Mouse (Mus musculus) midbrain, embryonic 14.5 days (tissue): ENCODE data around the gene Cnih3. TPM values are rescaled to one million over a fixed set of nuclear protein-coding genes. Genes with fewer than 3 reads are reported as not detected.

Source experiments
- ATAC-seq: fragments of 200-750 bp; cut with Nextera tagmentation; 2 replicates; pipeline ENCODE4 v1.8.0; 2017; ENCODE audit warnings: moderate number of reproducible peaks, moderate library complexity; ENCODE audit not compliant: low FRiP score, low TSS enrichment
- DNase-seq: peaks from one replicate; pipeline ENCODE4 v3.0.0-alpha.2; 2015
- H3K27ac ChIP-seq: fragments of 300-500 bp; sonication (generic); replicated peaks from 2 replicates; pipeline ENCODE4 v1.5.1; 2014; ENCODE audit warnings: mild to moderate bottlenecking, low read depth, low read length, moderate library complexity
- H3K27me3 ChIP-seq: fragments of 300-500 bp; sonication (generic); 2 replicates; pipeline ENCODE4 v1.6.1; 2014; ENCODE audit warnings: low read length, control low read depth, mixed read lengths; ENCODE audit not compliant: control insufficient read depth, insufficient read depth
- H3K36me3 ChIP-seq: fragments of 300-500 bp; sonication (generic); 2 replicates; pipeline ENCODE4 v1.6.1; 2014; ENCODE audit warnings: low read length, control low read depth; ENCODE audit not compliant: control insufficient read depth, insufficient read depth
- H3K4me1 ChIP-seq: fragments of 300-500 bp; sonication (generic); 2 replicates; pipeline ENCODE4 v1.6.1; 2014; ENCODE audit warnings: mild to moderate bottlenecking, antibody characterized with exemption, low read length, control low read depth; ENCODE audit not compliant: control insufficient read depth, insufficient read depth
- H3K4me2 ChIP-seq: fragments of 300-500 bp; sonication (generic); 2 replicates; pipeline ENCODE4 v1.6.1; 2014; ENCODE audit warnings: mild to moderate bottlenecking, low read length, moderate library complexity
- H3K4me3 ChIP-seq: fragments of 300-500 bp; sonication (generic); replicated peaks from 2 replicates; pipeline ENCODE4 v1.5.1; 2014; ENCODE audit warnings: low read depth, low read length
- H3K9ac ChIP-seq: fragments of 300-500 bp; sonication (generic); replicated peaks from 2 replicates; pipeline ENCODE4 v1.6.1; 2014; ENCODE audit warnings: mild to moderate bottlenecking, low read length, moderate library complexity
- H3K9me3 ChIP-seq: fragments of 300-500 bp; sonication (generic); 2 replicates; pipeline ENCODE4 v1.6.1; 2016; ENCODE audit warnings: low read length, control low read depth, mixed read lengths; ENCODE audit not compliant: control insufficient read depth
- WGBS: fragments of 180-500 bp; shearing (Covaris S2); extraction: QIAGEN DNeasy Blood & Tissue Kit; methylation state at CpG from one replicate; pipeline ENCODE4 v1.1.7; 2014; 5-methylcytosine and 5-hydroxymethylcytosine counted together
- polyA plus RNA-seq: library from polyadenylated mRNA; unstranded; fragments of >200 nt; fragmentation: Nextera tagmentation; extraction: Ambion mirVana; gene quantifications from 2 replicates; pipeline ENCODE4 v1.2.1, GENCODE M21; 2014

Cnih3 gene
- polyA plus RNA-seq, 1 experiment from 2014 or later = 7.6 TPM

GRCm38 (mm10) chr1:181403056-181403455, 50.6 kb downstream of the Cnih3 start:
- DNase-seq = no peak
- Histone ChIP-seq H3K27ac (no peak overlapping the region), H3K4me1 (no peaks in the 10 kb centered on the region), H3K27me3 (no peaks in the 10 kb centered on the region), H3K4me2 (no peak overlapping the region), H3K9me3 (no peaks in the 10 kb centered on the region), H3K9ac (no peak overlapping the region), H3K36me3 (no peaks in the 10 kb centered on the region), H3K4me3 (no peak overlapping the region)
- 91% methylated on average over 7 of the region's 7 CpGs for WGBS
- no peak for ATAC-seq

GRCm38 (mm10) chr1:181407281-181407680, 54.9 kb downstream of the Cnih3 start:
- no peak overlapping the region for H3K9ac ChIP-seq
- H3K4me1 ChIP-seq = peaks cover 21% of the 10 kb centered on the region
- no peak for ATAC-seq
- H3K9me3 ChIP-seq = no peaks in the 10 kb centered on the region
- H3K4me3 ChIP-seq = no peak overlapping the region
- H3K27ac ChIP-seq = no peak overlapping the region
- no peaks in the 10 kb centered on the region for H3K27me3 ChIP-seq
- H3K36me3 ChIP-seq = no peaks in the 10 kb centered on the region
- 86% methylated on average over 11 of the region's 11 CpGs for WGBS
- DNase-seq = no peak
- no peak overlapping the region for H3K4me2 ChIP-seq

- Histone ChIP-seq H3K9me3 (no peaks in the 10 kb centered on the region), H3K27ac (peak overlapping the region; percentile 27; the same call in 1 of the 2 replicates), H3K4me2 (no peak overlapping the region), H3K27me3 (no peaks in the 10 kb centered on the region), H3K4me3 (no peak overlapping the region), H3K4me1 (peaks cover 21% of the 10 kb centered on the region), H3K36me3 (no peaks in the 10 kb centered on the region), H3K9ac (no peak overlapping the region)
- peak; percentile 23 for DNase-seq
- peak; percentile 41; the same call in 1 of the 2 replicates for ATAC-seq
- WGBS = 56% methylated on average over 18 of the region's 18 CpGs
These were observed 55.9 kb downstream of the Cnih3 start for GRCm38 (mm10) chr1:181408086-181408975.

- Histone ChIP-seq H3K27me3 (no peaks in the 10 kb centered on the region), H3K27ac (peak overlapping the region; percentile 8; the same call in 1 of the 2 replicates), H3K4me2 (no peak overlapping the region), H3K9me3 (no peaks in the 10 kb centered on the region), H3K36me3 (no peaks in the 10 kb centered on the region), H3K4me1 (peaks cover 21% of the 10 kb centered on the region), H3K9ac (no peak overlapping the region), H3K4me3 (no peak overlapping the region)
- DNase-seq (no peak), ATAC-seq (no peak)
- 81% methylated on average over 9 of the region's 9 CpGs for WGBS
These were observed 57.3 kb downstream of the Cnih3 start for GRCm38 (mm10) chr1:181409693-181410092.

- H3K4me2 ChIP-seq = no peak overlapping the region
- 18% methylated on average over 8 of the region's 8 CpGs for WGBS
- DNase-seq (peak; percentile 46), ATAC-seq (no peak; the same call in 1 of the 2 replicates)
- H3K36me3 ChIP-seq = no peaks in the 10 kb centered on the region
- H3K9me3 ChIP-seq = no peaks in the 10 kb centered on the region
- H3K4me1 ChIP-seq = peaks cover 21% of the 10 kb centered on the region
- H3K9ac ChIP-seq = no peak overlapping the region; the same call in 1 of the 2 replicates
- peak overlapping the region; percentile 6; the same call in 1 of the 2 replicates for H3K27ac ChIP-seq
- no peak overlapping the region for H3K4me3 ChIP-seq
- no peaks in the 10 kb centered on the region for H3K27me3 ChIP-seq
These were observed 58.3 kb downstream of the Cnih3 start for GRCm38 (mm10) chr1:181410647-181411254.

- no peak for ATAC-seq
These were observed 62.6 kb downstream of the Cnih3 start for GRCm38 (mm10) chr1:181414985-181415384.

GRCm38 (mm10) chr1:181416841-181417240, 64.4 kb downstream of the Cnih3 start:
- no peak for ATAC-seq
- Histone ChIP-seq H3K27me3 (no peaks in the 10 kb centered on the region), H3K4me3 (no peak overlapping the region), H3K36me3 (no peaks in the 10 kb centered on the region), H3K9me3 (no peaks in the 10 kb centered on the region), H3K27ac (no peak overlapping the region), H3K9ac (no peak overlapping the region), H3K4me1 (0 out of 2 replicates have a peak, but pooled peaks cover 9% of the 10 kb centered on the region), H3K4me2 (no peak overlapping the region)
- peak; percentile 33 for DNase-seq
- 68% methylated on average over 9 of the region's 9 CpGs for WGBS

More at GRCm38 (mm10) chr1:181414985-181415384, 62.6 kb downstream of the Cnih3 start:
- Histone ChIP-seq H3K9me3 (no peaks in the 10 kb centered on the region), H3K4me3 (no peak overlapping the region), H3K27me3 (no peaks in the 10 kb centered on the region), H3K36me3 (no peaks in the 10 kb centered on the region), H3K4me2 (no peak overlapping the region), H3K9ac (no peak overlapping the region), H3K4me1 (peaks cover 20% of the 10 kb centered on the region), H3K27ac (no peak overlapping the region)
- 73% methylated on average over 2 of the region's 2 CpGs for WGBS
- DNase-seq = no peak

GRCm38 (mm10) chr1:181417937-181418523, 65.6 kb downstream of the Cnih3 start:
- 85% methylated on average over 6 of the region's 6 CpGs for WGBS
- H3K9me3 ChIP-seq = no peaks in the 10 kb centered on the region
- H3K27ac ChIP-seq = no peak overlapping the region
- H3K9ac ChIP-seq = no peak overlapping the region
- DNase-seq (no peak), ATAC-seq (no peak)
- H3K4me1 ChIP-seq = 0 out of 2 replicates have a peak, but pooled peaks cover 13% of the 10 kb centered on the region
- H3K4me2 ChIP-seq = no peak overlapping the region
- no peaks in the 10 kb centered on the region for H3K36me3 ChIP-seq
- H3K4me3 ChIP-seq = no peak overlapping the region
- H3K27me3 ChIP-seq = no peaks in the 10 kb centered on the region
